Mouse (Mus musculus): ENCODE results near the gene Acaca. TPM values are rescaled to one million over a fixed set of nuclear protein-coding genes. Genes with fewer than 3 reads are reported as not detected.

Acaca gene
- polyA plus RNA-seq (2015; fragmentation: Nextera tagmentation; extraction: Ambion mirVana) = 12.0 TPM in 2 replicates

DNA sequence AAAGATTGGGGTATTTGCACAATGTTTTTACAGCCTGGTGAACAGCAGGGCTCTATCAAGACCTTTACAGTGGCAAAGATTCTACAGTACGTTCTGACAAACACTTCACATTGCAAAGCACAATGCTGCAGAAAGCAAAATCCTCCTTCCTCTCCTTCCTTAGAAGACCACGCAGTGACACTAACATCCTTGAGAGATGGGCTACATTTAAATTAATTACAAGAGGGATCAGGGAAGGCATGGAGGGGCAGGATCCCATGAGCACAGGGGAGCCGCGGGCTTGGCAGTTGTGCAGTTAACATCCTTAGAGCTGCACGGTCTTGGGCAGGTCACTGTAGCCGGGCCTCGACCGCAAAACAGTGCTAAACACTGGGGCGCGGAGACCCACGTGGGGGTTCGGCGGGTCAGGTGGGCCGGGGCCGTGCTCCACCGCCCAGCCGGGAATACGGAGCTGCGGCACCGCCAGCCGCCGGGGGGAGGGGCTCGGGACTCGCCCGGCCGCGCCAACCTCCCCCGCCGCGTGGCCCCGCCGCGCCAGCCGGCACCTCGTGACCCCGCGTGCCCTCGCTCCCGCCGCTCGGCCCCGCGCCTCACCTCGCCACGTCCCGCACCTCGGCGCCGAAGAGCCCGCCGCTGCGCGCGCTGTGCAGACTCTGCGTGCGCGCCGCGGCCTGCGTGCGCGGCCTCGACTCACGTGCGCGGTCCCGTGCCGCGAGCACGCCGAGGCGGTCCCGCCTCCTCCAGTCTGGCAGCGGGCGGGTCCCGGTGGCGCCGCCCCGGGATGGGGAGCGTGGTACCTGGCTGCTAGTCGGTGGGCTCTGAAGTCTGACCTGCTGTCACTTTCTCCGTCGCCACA lies at the start of gene Acaca, which contains the start of gene Tada2a:
Gene Acaca (plus strand): TSS at position 730 of the 856 bp plus-strand sequence.
Gene Tada2a (minus strand): TSS at position 658 of the 856 bp plus-strand sequence.
- Histone ChIP-seq H3K9me3 (ENCODE audit: low read length) (no peaks in the 10 kb centered on the region), H3K27ac (ENCODE audit: low read length) (peak within 1 kb of the TSS; percentile 46; the same call in 1 of the 2 replicates), H3K4me2 (replicated peaks; ENCODE audit: low read depth, low read length) (peak within 1 kb of the TSS; percentile 83), H3K27me3 (ENCODE audit: insufficient read depth, low read length) (no peaks in the 10 kb centered on the region), H3K9ac (replicated peaks; ENCODE audit: low read length) (peak within 1 kb of the TSS; percentile 88), H3K4me1 (ENCODE audit: insufficient read depth, low read length) (peaks cover 11% of the 10 kb centered on the region; the same call in 1 of the 2 replicates), H3K4me3 (ENCODE audit: low read length) (peak within 1 kb of the TSS; percentile 79), H3K36me3 (ENCODE audit: insufficient read depth, low read length) (peaks cover 25% of the 10 kb centered on the region)
- WGBS = under 1% methylated on average over 55 of the region's 83 CpGs
- ATAC-seq (ENCODE audit: low FRiP score, low TSS enrichment) = peak; percentile 94

DNA sequence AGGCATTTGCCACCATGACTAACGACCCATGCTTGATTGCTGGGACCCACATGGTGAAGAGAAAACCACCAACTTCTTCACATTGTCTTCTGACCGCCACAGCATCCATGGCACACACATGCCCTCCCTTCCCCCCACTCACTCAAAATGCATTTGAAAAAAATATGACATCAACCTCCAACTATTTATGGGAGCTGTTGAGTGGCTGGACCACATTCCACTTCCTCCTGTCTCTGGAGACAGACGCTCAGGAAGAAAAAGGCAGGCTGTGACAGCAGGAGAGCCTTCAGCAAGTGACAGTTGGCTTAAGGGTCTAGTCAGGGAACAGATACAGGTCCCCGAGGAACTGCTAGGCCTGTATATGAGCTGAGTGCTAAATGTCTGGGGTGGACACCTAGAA lies 49.6 kb upstream of the Acaca start:
- H3K9me3 ChIP-seq (ENCODE audit: low read length) = no peaks in the 10 kb centered on the region
- 85% methylated on average over 4 of the region's 4 CpGs for WGBS
- H3K9ac ChIP-seq (replicated peaks; ENCODE audit: low read length) = no peak overlapping the region
- peaks cover 9% of the 10 kb centered on the region; the same call in 1 of the 2 replicates for H3K4me1 ChIP-seq (ENCODE audit: insufficient read depth, low read length)
- no peak overlapping the region for H3K4me3 ChIP-seq (ENCODE audit: low read length)
- peak overlapping the region; percentile 78 for H3K27ac ChIP-seq (ENCODE audit: low read length)
- H3K27me3 ChIP-seq (ENCODE audit: insufficient read depth, low read length) = no peaks in the 10 kb centered on the region
- no peak overlapping the region for H3K4me2 ChIP-seq (replicated peaks; ENCODE audit: low read depth, low read length)
- H3K36me3 ChIP-seq (ENCODE audit: insufficient read depth, low read length) = peaks cover 28% of the 10 kb centered on the region; the same call in 1 of the 2 replicates
- ATAC-seq (ENCODE audit: low FRiP score, low TSS enrichment) = no peak

DNA sequence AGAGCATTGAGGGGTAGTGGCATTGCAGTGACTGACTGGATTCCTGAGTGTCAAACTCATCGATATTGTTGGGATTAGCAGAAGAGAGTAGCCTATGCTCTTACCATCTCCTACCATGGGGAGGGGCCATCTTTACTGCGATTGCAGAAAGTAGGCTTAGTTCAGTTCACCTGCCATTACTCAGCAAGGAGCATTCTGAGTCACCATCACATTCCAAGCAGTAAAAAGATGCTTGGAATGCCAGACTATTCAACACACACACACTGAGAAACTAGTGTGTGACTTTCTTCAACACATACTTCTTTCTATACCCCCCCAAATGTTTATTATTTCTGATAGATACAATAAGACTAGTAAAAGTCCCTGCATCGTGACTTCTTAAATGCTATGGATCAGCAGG lies 49.1 kb upstream of the Acaca start:
- Histone ChIP-seq H3K36me3 (ENCODE audit: insufficient read depth, low read length) (peaks cover 28% of the 10 kb centered on the region; the same call in 1 of the 2 replicates), H3K27ac (ENCODE audit: low read length) (peak overlapping the region; percentile 78; the same call in 1 of the 2 replicates), H3K4me3 (ENCODE audit: low read length) (no peak overlapping the region), H3K9me3 (ENCODE audit: low read length) (no peaks in the 10 kb centered on the region), H3K4me2 (replicated peaks; ENCODE audit: low read depth, low read length) (no peak overlapping the region), H3K4me1 (ENCODE audit: insufficient read depth, low read length) (peaks cover 9% of the 10 kb centered on the region; the same call in 1 of the 2 replicates), H3K9ac (replicated peaks; ENCODE audit: low read length) (no peak overlapping the region), H3K27me3 (ENCODE audit: insufficient read depth, low read length) (no peaks in the 10 kb centered on the region)
- ATAC-seq (ENCODE audit: low FRiP score, low TSS enrichment) = no peak
- 88% methylated on average over 3 of the region's 3 CpGs for WGBS

DNA sequence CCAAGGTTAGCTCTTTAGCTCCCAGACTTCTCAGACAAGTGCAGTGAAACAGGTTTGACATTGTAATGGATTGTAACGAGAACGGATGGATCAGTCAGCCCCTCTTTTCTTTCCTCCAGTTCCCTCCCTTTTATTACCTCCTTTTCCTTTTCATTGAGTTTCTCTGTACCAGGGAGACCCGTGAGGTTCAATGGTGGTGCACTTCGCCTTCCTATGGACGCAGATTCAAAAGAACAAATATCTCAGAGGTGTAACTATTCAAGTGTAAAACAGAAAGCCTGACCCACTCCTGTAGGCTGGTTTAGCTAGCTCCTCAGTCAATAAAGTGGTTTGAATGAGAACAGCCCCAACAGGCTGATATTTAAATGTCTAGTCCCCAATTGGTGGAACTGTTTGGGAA lies 47.6 kb upstream of the Acaca start:
- no peak overlapping the region for H3K4me2 ChIP-seq (replicated peaks; ENCODE audit: low read depth, low read length)
- ATAC-seq (ENCODE audit: low FRiP score, low TSS enrichment) = no peak
- no peak overlapping the region for H3K9ac ChIP-seq (replicated peaks; ENCODE audit: low read length)
- no peaks in the 10 kb centered on the region for H3K9me3 ChIP-seq (ENCODE audit: low read length)
- peaks cover 39% of the 10 kb centered on the region for H3K36me3 ChIP-seq (ENCODE audit: insufficient read depth, low read length)
- WGBS = 91% methylated on average over 5 of the region's 5 CpGs
- peaks cover 9% of the 10 kb centered on the region; the same call in 1 of the 2 replicates for H3K4me1 ChIP-seq (ENCODE audit: insufficient read depth, low read length)
- H3K27me3 ChIP-seq (ENCODE audit: insufficient read depth, low read length) = no peaks in the 10 kb centered on the region
- H3K27ac ChIP-seq (ENCODE audit: low read length) = no peak overlapping the region
- H3K4me3 ChIP-seq (ENCODE audit: low read length) = no peak overlapping the region

DNA sequence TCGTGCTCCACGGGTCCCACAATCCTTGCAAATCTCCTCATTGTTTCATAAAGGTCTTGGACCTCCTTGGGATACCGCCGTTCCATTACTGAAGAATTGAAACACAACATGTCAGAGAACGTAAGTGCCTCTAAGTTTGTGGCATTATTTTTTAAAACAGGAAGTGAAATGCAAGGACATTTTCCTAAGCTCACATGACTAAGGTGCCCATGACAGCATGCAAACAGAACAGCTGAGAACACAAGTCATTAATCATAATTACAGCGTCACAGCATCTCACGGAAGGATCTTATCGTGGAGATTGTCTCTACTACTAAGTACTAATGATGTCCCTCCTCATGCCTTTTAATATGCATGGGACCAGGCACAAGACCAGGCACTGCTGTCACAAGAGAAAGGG lies 38.9 kb upstream of the Acaca start:
- no peaks in the 10 kb centered on the region for H3K4me1 ChIP-seq (ENCODE audit: insufficient read depth, low read length)
- H3K9ac ChIP-seq (replicated peaks; ENCODE audit: low read length) = no peak overlapping the region
- H3K36me3 ChIP-seq (ENCODE audit: insufficient read depth, low read length) = peaks cover 34% of the 10 kb centered on the region
- ATAC-seq (ENCODE audit: low FRiP score, low TSS enrichment) = no peak
- no peak overlapping the region for H3K4me3 ChIP-seq (ENCODE audit: low read length)
- no peaks in the 10 kb centered on the region for H3K9me3 ChIP-seq (ENCODE audit: low read length)
- H3K4me2 ChIP-seq (replicated peaks; ENCODE audit: low read depth, low read length) = no peak overlapping the region
- 88% methylated on average over 8 of the region's 8 CpGs for WGBS
- no peaks in the 10 kb centered on the region for H3K27me3 ChIP-seq (ENCODE audit: insufficient read depth, low read length)
- H3K27ac ChIP-seq (ENCODE audit: low read length) = no peak overlapping the region

DNA sequence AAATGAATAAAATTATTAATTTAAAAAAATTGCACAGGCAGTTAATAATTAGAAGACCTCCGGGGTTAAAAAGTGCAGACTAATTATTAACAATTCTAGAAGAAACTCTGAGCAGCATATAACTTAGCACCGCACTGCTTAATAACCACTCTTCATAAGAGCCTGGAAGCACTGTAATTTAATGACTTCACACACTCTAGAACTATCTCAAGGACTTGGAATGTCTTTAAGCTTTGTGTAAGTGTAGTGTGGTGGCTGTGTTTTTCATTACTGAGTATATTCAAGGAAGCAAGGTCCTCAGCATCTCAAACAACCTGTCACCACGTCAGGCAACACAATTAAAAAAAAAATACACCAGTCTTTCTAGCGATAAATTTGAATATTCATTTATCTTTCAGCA lies 34.4 kb upstream of the Acaca start:
- Histone ChIP-seq H3K27ac (ENCODE audit: low read length) (no peak overlapping the region), H3K9ac (replicated peaks; ENCODE audit: low read length) (no peak overlapping the region), H3K9me3 (ENCODE audit: low read length) (no peaks in the 10 kb centered on the region), H3K27me3 (ENCODE audit: insufficient read depth, low read length) (no peaks in the 10 kb centered on the region), H3K4me2 (replicated peaks; ENCODE audit: low read depth, low read length) (no peak overlapping the region), H3K4me1 (ENCODE audit: insufficient read depth, low read length) (no peaks in the 10 kb centered on the region), H3K36me3 (ENCODE audit: insufficient read depth, low read length) (peaks cover 17% of the 10 kb centered on the region), H3K4me3 (ENCODE audit: low read length) (no peak overlapping the region)
- no peak for ATAC-seq (ENCODE audit: low FRiP score, low TSS enrichment)
- 76% methylated on average over 4 of the region's 4 CpGs for WGBS

DNA sequence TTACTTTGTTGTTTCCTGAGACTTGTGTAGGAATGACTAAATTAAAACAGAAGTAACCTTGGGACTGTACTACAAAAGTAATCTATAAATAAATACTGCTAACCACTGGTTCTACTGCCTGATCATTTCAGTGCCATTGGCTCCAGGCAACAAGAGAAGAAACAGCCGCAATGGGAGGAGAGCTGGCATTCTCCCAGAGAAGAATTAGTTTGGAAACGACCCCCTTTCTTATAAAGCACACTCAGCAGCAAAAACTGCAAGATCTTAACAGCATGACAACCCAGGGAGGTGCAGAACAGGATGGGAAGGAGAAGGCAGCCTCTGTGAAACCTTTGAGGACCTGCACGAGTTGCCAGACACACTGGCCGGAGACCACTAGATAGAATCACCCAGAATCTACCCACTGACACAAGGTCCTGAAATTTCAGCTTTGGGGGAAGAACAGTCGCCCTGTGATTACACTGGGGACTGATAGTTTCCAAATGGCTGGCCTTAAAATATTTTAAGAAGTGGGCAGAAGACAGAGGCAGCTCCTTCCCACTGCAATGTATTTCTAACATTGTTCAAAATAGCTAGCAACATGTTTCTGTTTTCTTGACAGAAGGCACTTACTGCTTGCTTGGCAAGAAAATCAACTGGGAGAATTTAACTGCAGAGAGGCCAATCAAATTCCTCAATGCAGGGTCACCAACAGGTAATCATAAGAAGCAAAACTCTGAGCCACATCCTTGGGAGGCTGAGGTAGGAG lies 32.0 kb upstream of the Acaca start:
- Histone ChIP-seq H3K4me3 (ENCODE audit: low read length) (no peak overlapping the region), H3K36me3 (ENCODE audit: insufficient read depth, low read length) (peaks cover 28% of the 10 kb centered on the region), H3K4me1 (ENCODE audit: insufficient read depth, low read length) (no peaks in the 10 kb centered on the region), H3K27ac (ENCODE audit: low read length) (no peak overlapping the region), H3K4me2 (replicated peaks; ENCODE audit: low read depth, low read length) (no peak overlapping the region), H3K9me3 (ENCODE audit: low read length) (no peaks in the 10 kb centered on the region), H3K27me3 (ENCODE audit: insufficient read depth, low read length) (no peaks in the 10 kb centered on the region), H3K9ac (replicated peaks; ENCODE audit: low read length) (no peak overlapping the region)
- no peak for ATAC-seq (ENCODE audit: low FRiP score, low TSS enrichment)
- WGBS = 84% methylated on average over 5 of the region's 5 CpGs

DNA sequence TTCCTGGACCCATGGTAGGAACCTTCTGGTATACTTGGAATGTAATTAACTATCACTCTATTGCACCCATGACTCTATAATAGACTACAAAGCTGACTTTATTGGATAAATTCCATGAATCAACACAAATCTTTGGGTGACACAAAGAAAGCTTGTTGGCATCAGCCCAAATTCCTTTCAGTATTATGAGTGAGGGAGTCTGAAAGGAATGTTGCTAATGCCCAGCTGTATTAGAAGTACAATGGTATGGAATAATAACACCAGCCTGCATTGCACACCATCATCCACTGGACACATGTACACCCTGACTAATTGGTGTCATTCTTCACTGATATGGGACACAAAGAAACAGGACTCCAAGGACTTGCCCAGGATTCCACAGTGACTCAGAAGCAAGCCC lies 28.3 kb upstream of the Acaca start:
- no peak for ATAC-seq (ENCODE audit: low FRiP score, low TSS enrichment)
- Histone ChIP-seq H3K9me3 (ENCODE audit: low read length) (no peaks in the 10 kb centered on the region), H3K9ac (replicated peaks; ENCODE audit: low read length) (no peak overlapping the region), H3K4me2 (replicated peaks; ENCODE audit: low read depth, low read length) (no peak overlapping the region), H3K36me3 (ENCODE audit: insufficient read depth, low read length) (peaks cover 44% of the 10 kb centered on the region), H3K4me1 (ENCODE audit: insufficient read depth, low read length) (no peaks in the 10 kb centered on the region), H3K27me3 (ENCODE audit: insufficient read depth, low read length) (no peaks in the 10 kb centered on the region), H3K27ac (ENCODE audit: low read length) (no peak overlapping the region), H3K4me3 (ENCODE audit: low read length) (no peak overlapping the region)

GRCm38 (mm10) chr11:84104036-84104435 lies 25.4 kb upstream of the Acaca start:
- Histone ChIP-seq H3K27ac (ENCODE audit: low read length) (no peak overlapping the region), H3K4me2 (replicated peaks; ENCODE audit: low read depth, low read length) (no peak overlapping the region), H3K4me1 (ENCODE audit: insufficient read depth, low read length) (no peaks in the 10 kb centered on the region), H3K9me3 (ENCODE audit: low read length) (no peaks in the 10 kb centered on the region), H3K4me3 (ENCODE audit: low read length) (no peak overlapping the region), H3K36me3 (ENCODE audit: insufficient read depth, low read length) (peaks cover 51% of the 10 kb centered on the region), H3K27me3 (ENCODE audit: insufficient read depth, low read length) (no peaks in the 10 kb centered on the region), H3K9ac (replicated peaks; ENCODE audit: low read length) (no peak overlapping the region)
- ATAC-seq (ENCODE audit: low FRiP score, low TSS enrichment) = no peak
- WGBS = 90% methylated on average over 6 of the region's 6 CpGs

Data from kidney, embryonic 16.5 days (tissue).